8 mouse cellular contexts compared by ENCODE assay signal in the genomic region with DNA sequence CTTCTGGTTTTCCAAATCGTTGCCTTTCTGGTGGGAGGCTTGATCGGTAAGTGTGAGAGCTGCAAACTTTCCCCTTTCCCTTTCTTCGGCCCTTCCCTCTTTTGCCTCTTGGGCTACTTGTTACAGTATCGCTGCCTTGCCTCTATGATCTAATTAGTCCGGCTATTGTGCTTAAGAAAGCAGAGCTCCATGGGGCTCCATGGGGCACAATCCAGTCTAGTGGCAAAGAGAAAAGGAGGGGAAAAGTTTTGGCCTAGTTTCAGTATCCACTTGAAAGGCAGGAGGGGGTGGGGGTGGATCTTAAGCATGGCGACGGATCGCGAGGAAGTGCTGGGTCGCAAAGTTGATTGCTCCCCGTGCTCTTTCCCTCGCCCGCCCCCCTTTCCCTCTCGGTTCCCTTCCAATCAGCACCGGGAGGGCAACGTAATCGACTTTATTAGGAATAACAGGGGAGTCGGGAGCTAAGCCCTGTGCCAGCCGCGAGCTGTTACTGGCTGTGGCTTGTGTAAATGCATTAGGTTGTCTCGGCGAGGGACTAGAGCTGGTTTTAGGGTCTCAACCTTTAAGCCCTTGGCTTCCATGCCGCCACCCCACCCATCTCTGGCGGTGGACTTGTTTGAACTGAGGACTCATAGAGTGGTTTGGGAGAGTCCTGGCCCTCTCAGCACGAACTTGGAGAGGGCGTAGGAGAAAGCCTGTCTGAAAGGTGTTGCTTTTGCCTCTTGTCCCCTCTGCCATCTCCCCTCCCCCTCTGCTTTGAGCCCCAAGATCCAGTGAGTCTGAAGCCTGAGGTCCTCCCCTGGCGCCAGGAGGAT. TPM values are rescaled to one million over a fixed set of nuclear protein-coding genes. Genes with fewer than 3 reads are reported as not detected.
A peak's percentile ranks its signal among the peaks of the same experiment; 100 is the strongest.
DNase-seq lines count a peak whose midpoint lies in the region; ATAC-seq and TF ChIP-seq lines count a peak whose summit lies in the region.

No protein-coding gene starts in this region.

- H3K4me1 ChIP-seq in embryonic fibroblast, embryonic 13.5 days (ENCODE audit: control insufficient read depth, insufficient read depth, low read length): no peaks in the 10 kb centered on the region; the same call in 1 of the 2 replicates
- peaks cover 10% of the 10 kb centered on the region for H3K4me1 ChIP-seq in heart, embryonic 12.5 days (replicated peaks)
- H3K4me1 ChIP-seq in kidney, embryonic 14.5 days (ENCODE audit: control insufficient read depth, insufficient read depth, low read length): peaks cover 4% of the 10 kb centered on the region; the same call in 1 of the 2 replicates
- peaks cover 8% of the 10 kb centered on the region for H3K4me1 ChIP-seq in limb, embryonic 15.5 days
- peaks cover 18% of the 10 kb centered on the region; the same call in 1 of the 2 replicates for H3K4me1 ChIP-seq in midbrain, embryonic 15.5 days
- H3K4me1 ChIP-seq in stomach, embryonic 15.5 days: no peaks in the 10 kb centered on the region

- under 1% methylated on average over 27 of the region's 27 CpGs for WGBS in heart, embryonic 12.5 days
- WGBS in kidney, embryonic 14.5 days: 0% methylated on average over 27 of the region's 27 CpGs
- WGBS in limb, embryonic 15.5 days: 0% methylated on average over 27 of the region's 27 CpGs
- WGBS in midbrain, embryonic 15.5 days: under 1% methylated on average over 26 of the region's 27 CpGs
- 0% methylated on average over 27 of the region's 27 CpGs for WGBS in stomach, embryonic 15.5 days

- no peaks in the 10 kb centered on the region for H3K27me3 ChIP-seq in heart, embryonic 12.5 days (replicated peaks)
- H3K27me3 ChIP-seq in kidney, embryonic 14.5 days (ENCODE audit: control insufficient read depth, insufficient read depth, low read length): no peaks in the 10 kb centered on the region
- no peaks in the 10 kb centered on the region for H3K27me3 ChIP-seq in limb, embryonic 15.5 days
- H3K27me3 ChIP-seq in midbrain, embryonic 15.5 days (replicated peaks): 0 out of 2 replicates have a peak, but pooled peaks cover 4% of the 10 kb centered on the region
- H3K27me3 ChIP-seq in stomach, embryonic 15.5 days (replicated peaks): no peaks in the 10 kb centered on the region

- H3K27ac ChIP-seq in embryonic fibroblast, embryonic 13.5 days (ENCODE audit: insufficient read depth, low read length): peak overlapping the region; percentile 94
- H3K27ac ChIP-seq in heart, embryonic 12.5 days (ENCODE audit: poor library complexity, severe bottlenecking): peak overlapping the region; percentile 94
- H3K27ac ChIP-seq in kidney, embryonic 14.5 days (ENCODE audit: low read depth, low read length): peak overlapping the region; percentile 76; the same call in 1 of the 2 replicates
- peak overlapping the region; percentile 94 for H3K27ac ChIP-seq in limb, embryonic 15.5 days
- H3K27ac ChIP-seq in midbrain, embryonic 15.5 days: peak overlapping the region; percentile 65
- H3K27ac ChIP-seq in stomach, embryonic 15.5 days: peak overlapping the region; percentile 77

- peak; percentile 5 to 12 for DNase-seq in spleen, adult 18-20 months
- DNase-seq in spleen, adult 12 weeks (ENCODE audit: low spot score): no peak

- H3K9me3 ChIP-seq in heart, embryonic 12.5 days (replicated peaks): no peaks in the 10 kb centered on the region
- H3K9me3 ChIP-seq in kidney, embryonic 14.5 days (ENCODE audit: control insufficient read depth, low read length): no peaks in the 10 kb centered on the region
- H3K9me3 ChIP-seq in limb, embryonic 15.5 days: no peaks in the 10 kb centered on the region
- H3K9me3 ChIP-seq in midbrain, embryonic 15.5 days: no peaks in the 10 kb centered on the region
- H3K9me3 ChIP-seq in stomach, embryonic 15.5 days: no peaks in the 10 kb centered on the region

- no peak for TF ChIP-seq CTCF in embryonic fibroblast, embryonic 13.5 days (IDR thresholded peaks at IDR 0.05; ENCODE audit: borderline replicate concordance, insufficient read depth, low read length)

- peak overlapping the region; percentile 94 for H3K9ac ChIP-seq in heart, embryonic 12.5 days
- H3K9ac ChIP-seq in kidney, embryonic 14.5 days (ENCODE audit: low read depth, low read length): peak overlapping the region; percentile 54
- peak overlapping the region; percentile 44 for H3K9ac ChIP-seq in limb, embryonic 15.5 days
- peak overlapping the region; percentile 44 for H3K9ac ChIP-seq in midbrain, embryonic 15.5 days
- peak overlapping the region; percentile 43 for H3K9ac ChIP-seq in stomach, embryonic 15.5 days

- peak; percentile 68 for ATAC-seq in heart, embryonic 12.5 days (ENCODE audit: insufficient number of reproducible peaks, low FRiP score)
- ATAC-seq in kidney, embryonic 14.5 days (ENCODE audit: low FRiP score, low TSS enrichment): peak; percentile 67
- ATAC-seq in limb, embryonic 15.5 days (ENCODE audit: insufficient number of reproducible peaks, low FRiP score, low TSS enrichment, low read depth): peak; percentile 76
- peak; percentile 85 for ATAC-seq in midbrain, embryonic 15.5 days (replicated peaks)
- peak; percentile 71 for ATAC-seq in stomach, embryonic 15.5 days (ENCODE audit: insufficient read depth, low FRiP score, low read depth)

- H3K36me3 ChIP-seq in heart, embryonic 12.5 days: no peaks in the 10 kb centered on the region
- no peaks in the 10 kb centered on the region for H3K36me3 ChIP-seq in kidney, embryonic 14.5 days (ENCODE audit: control insufficient read depth, insufficient read depth, low read length)
- no peaks in the 10 kb centered on the region for H3K36me3 ChIP-seq in limb, embryonic 15.5 days
- H3K36me3 ChIP-seq in midbrain, embryonic 15.5 days (replicated peaks): no peaks in the 10 kb centered on the region
- H3K36me3 ChIP-seq in stomach, embryonic 15.5 days: no peaks in the 10 kb centered on the region

- H3K4me3 ChIP-seq in embryonic fibroblast, embryonic 13.5 days (ENCODE audit: insufficient read depth, low read length): peak overlapping the region; percentile 99
- H3K4me3 ChIP-seq in heart, embryonic 12.5 days: peak overlapping the region; percentile 90
- H3K4me3 ChIP-seq in kidney, embryonic 14.5 days (ENCODE audit: low read length): peak overlapping the region; percentile 44
- peak overlapping the region; percentile 71 for H3K4me3 ChIP-seq in limb, embryonic 15.5 days
- peak overlapping the region; percentile 44 for H3K4me3 ChIP-seq in midbrain, embryonic 15.5 days
- peak overlapping the region; percentile 53 for H3K4me3 ChIP-seq in stomach, embryonic 15.5 days (replicated peaks)

- H3K4me2 ChIP-seq in heart, embryonic 12.5 days: peak overlapping the region; percentile 91
- peak overlapping the region; percentile 60 for H3K4me2 ChIP-seq in kidney, embryonic 14.5 days (replicated peaks; ENCODE audit: low read depth, low read length)
- peak overlapping the region; percentile 64 for H3K4me2 ChIP-seq in limb, embryonic 15.5 days
- peak overlapping the region; percentile 86 for H3K4me2 ChIP-seq in midbrain, embryonic 15.5 days
- peak overlapping the region; percentile 79 for H3K4me2 ChIP-seq in stomach, embryonic 15.5 days

- peak; percentile 85 for TF ChIP-seq POLR2A in embryonic fibroblast, embryonic 13.5 days (IDR thresholded peaks at IDR 0.05; ENCODE audit: low read depth, low read length)

RNA-seq across cellular contexts. Expression of gene Wls, which starts 0.7 kb away (rescaled TPM):
- 356 and 416 TPM in 2 replicates for polyA plus RNA-seq in embryonic fibroblast, embryonic 13.5 days (2011; ENCODE audit: insufficient read length, low read depth, missing spikeins)
- polyA plus RNA-seq in heart, embryonic 12.5 days (2016; fragmentation: Nextera tagmentation; extraction: Ambion mirVana): 148 and 153 TPM in 2 replicates
- polyA plus RNA-seq in kidney, embryonic 14.5 days (2014; fragmentation: Nextera tagmentation; extraction: Ambion mirVana): 77.4 and 102 TPM in 2 replicates
- polyA plus RNA-seq in limb, embryonic 15.5 days (2015; fragmentation: Nextera tagmentation; extraction: Ambion mirVana): 182 and 198 TPM in 2 replicates
- polyA plus RNA-seq in midbrain, embryonic 15.5 days (2015; fragmentation: Nextera tagmentation; extraction: Ambion mirVana): 80.8 and 81.9 TPM in 2 replicates
- 88.9 and 92.3 TPM in 2 replicates for polyA plus RNA-seq in stomach, embryonic 15.5 days (2015; fragmentation: Nextera tagmentation; extraction: Ambion mirVana)

Comparison
In these comparisons a context has a peak if more than half of its experiments do, and no peak if none do; other contexts are left out.
1. H3K4me3 ChIP-seq: peak in every context shown above with its lines; median percentile 99 in embryonic fibroblast, embryonic 13.5 days; 90 in heart, embryonic 12.5 days; 71 in limb, embryonic 15.5 days; 53 in stomach, embryonic 15.5 days; 44 in kidney, embryonic 14.5 days; 44 in midbrain, embryonic 15.5 days.
2. H3K9ac ChIP-seq: peak in every context shown above with its lines; median percentile 94 in heart, embryonic 12.5 days; 54 in kidney, embryonic 14.5 days; 44 in limb, embryonic 15.5 days; 44 in midbrain, embryonic 15.5 days; 43 in stomach, embryonic 15.5 days.